Mouse (Mus musculus) C2C12 (cell line): ENCODE measurements around the gene Adat3.

ENCODE experiments used
- CEBPB ChIP-seq: IDR thresholded peaks from one replicate; pipeline ENCODE4 v1.6.1; 2011; ENCODE audit warnings: low read depth, mild to moderate bottlenecking, control low read depth, moderate library complexity
- CTCF ChIP-seq: IDR thresholded peaks from one replicate; pipeline ENCODE4 v1.5.1; 2011; ENCODE audit not compliant: control insufficient read depth, insufficient read depth, insufficient read length
- MAX ChIP-seq: IDR thresholded peaks from one replicate; pipeline ENCODE4 v1.6.1; 2011; ENCODE audit warnings: mild to moderate bottlenecking, control low read depth
- MYOD1 ChIP-seq: IDR thresholded peaks from one replicate; pipeline ENCODE4 v1.6.1; 2011; ENCODE audit warnings: low read depth; ENCODE audit not compliant: control insufficient read depth, insufficient read length
- USF1 ChIP-seq: IDR thresholded peaks from one replicate; pipeline ENCODE4 v1.6.1; 2011; ENCODE audit warnings: low read depth, mild to moderate bottlenecking, control low read depth, moderate library complexity

DNA sequence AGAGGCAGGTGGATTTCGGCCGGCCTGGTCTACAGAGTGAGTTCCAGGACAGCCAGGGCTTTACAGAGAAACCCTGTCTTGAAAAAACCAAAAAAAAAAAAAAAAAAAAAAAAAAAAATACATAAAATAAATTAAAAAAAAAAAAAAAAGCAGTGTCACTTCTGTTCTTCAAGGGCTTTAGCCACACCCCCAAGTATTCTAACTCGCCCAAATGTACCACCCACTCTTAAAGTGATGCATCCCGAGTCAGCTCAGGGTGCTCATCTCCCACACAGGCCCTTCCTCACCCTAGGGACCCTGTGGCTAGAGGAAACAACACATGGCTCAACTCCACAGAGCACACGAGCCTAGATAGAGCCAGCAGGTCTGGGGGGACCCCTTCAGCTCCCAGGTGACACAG lies 19.6 kb upstream of the Adat3 start:
- TF ChIP-seq CTCF (no peak), MAX (no peak), USF1 (no peak), MYOD1 (no peak), CEBPB (no peak)
